Mouse (Mus musculus): ENCODE measurements at regions not wholly inside any gene's neighbourhood (a gene's known extent, or its start where the extent isn't known, plus 50 kb on each side); places are given as distances from the start of the nearest gene placed in this dataset.
"Not testable (repeated sequence)": the region's sequence is repeated elsewhere in the genome, so short reads cannot be mapped to it uniquely, and the experiment has no call there.

- in situ Hi-C loops (cut with MboI, MseI), result no loop called here
These were observed 201.8 kb downstream of the Adgb start for GRCm38 (mm10) chr10:10270297-10270696.

DNA sequence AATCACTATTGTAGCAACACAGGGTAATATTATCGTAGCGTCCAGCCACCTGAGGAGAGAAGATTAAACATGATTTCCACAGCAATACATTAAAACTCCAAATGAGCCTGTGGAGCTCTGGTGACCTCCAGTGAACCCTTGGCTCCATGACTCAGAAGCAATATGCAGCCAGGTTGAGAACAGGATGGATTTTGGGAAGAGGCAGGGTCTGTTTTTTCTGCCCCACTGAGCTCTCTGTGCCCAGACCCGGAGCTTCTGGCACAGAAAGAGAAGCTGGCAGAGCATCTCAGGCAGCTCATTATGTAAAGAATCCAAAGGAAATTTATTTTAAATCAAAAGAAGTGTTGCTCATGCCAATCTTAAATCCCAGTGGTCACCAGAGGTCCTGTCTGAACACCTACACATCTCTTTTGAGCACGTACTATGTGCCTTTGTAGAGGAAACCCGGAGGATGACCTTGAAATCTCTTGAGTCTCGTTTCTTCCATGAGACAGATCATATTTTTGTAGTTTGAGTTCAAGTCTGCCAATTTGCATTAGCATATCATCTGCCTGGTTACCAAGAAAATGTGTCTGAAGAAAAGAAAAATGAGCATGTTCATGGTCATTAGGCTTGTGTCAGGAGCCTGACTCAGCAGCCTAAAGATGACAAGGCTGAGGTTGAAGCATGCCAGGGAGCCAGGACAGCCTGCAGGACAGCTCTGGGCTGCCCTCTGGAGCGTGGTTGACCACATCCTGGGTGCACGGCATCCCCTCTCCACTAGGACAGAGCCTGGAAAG is 219.4 kb downstream of the Adgb start:
- in situ Hi-C loops (cut with MboI, MseI), result no loop called here

DNA sequence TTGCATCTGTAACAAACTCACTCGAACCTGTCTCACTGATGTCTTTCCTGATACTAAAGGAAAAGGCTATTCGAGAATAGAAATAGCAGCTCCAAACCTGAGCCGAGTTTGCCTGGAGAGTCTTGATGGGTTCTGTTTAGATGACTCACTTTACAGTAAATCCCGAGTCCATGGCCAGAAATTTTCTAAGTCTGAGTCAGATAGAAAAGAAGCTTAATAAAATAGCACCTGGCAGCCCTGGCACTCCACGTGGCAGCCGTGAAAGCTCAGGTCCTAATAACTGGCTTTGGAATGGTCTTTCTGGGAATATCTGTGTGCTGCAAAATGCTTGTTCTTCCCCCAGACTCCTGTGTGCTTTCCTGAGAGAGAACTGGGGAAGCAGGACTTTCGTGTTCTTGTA is 220.0 kb downstream of the Adgb start:
- in situ Hi-C loops (cut with MboI, MseI), result no loop called here

DNA sequence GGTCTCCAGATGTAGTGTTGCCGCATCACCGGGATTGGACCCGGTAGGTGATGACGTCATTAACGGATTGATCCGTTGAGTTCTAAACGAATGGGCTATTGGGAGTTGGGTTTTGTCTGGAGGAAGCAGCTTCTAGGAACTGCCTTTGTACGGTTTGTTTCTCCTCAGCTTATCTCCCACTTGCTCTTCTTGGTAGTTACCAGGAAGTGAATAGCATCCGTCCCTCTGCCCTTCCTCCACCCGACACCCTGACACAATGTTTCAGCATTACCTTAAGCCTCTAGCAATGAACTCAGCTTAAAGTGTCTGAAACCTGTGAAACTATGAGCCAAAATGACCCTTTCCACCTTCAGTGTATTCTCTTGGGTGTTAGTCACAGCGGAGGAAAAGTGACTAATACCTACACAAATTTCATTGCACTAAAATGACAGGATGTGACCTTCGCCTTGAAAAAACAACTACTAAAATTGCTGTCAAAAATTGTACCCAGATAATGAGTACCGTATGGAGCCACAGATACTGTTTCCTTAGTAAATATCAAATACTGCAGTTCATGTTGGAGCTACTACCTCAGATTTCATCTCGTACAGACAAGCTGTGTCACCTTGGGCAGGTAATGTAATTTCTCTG is 237.1 kb downstream of the Adgb start:
- in situ Hi-C loops (cut with MboI, MseI), result loop anchor here in 1 of 2 experiments (5.0 kb wide), 1 partner anchor 77 kb away; no protein-coding TSS in a partner anchor

- in situ Hi-C loops (cut with MboI, MseI), result no loop called here
These were observed 247.5 kb downstream of the Adgb start for GRCm38 (mm10) chr10:10224582-10225144.

GRCm38 (mm10) chr10:10219726-10220125 is 252.4 kb downstream of the Adgb start:
- in situ Hi-C loops (cut with MboI, MseI), result no loop called here

- in situ Hi-C loops (cut with MboI, MseI), result no loop called here
These were observed 255.2 kb downstream of the Adgb start for GRCm38 (mm10) chr10:10216892-10217291.

- in situ Hi-C loops (cut with MboI, MseI), result no loop called here
These were observed 256.8 kb downstream of the Adgb start for GRCm38 (mm10) chr10:10215376-10215775.

GRCm38 (mm10) chr10:10208354-10208753 is 263.8 kb downstream of the Adgb start:
- in situ Hi-C loops (cut with MboI, MseI), result no loop called here

GRCm38 (mm10) chr10:10205805-10206520 is 266.2 kb downstream of the Adgb start:
- in situ Hi-C loops (cut with MboI, MseI), result no loop called here

DNA sequence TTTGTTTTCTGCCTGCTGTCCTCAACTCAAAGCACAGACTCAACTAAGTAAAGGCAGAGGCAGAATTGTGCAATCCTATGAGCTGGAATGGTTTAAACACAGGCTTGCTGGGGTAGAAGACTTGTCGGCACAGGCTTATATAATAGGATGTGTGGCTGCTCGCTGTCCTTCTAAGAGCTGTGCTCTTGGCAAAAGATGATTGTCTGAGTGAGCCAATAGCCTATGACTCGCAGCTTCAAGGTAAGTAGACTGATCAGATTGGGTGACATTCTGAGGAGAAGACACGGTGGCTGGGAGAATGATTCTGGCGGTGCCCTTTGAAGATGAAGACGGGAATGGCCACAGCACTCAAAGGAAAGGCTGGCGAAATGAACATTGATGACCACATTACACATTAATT is 268.1 kb downstream of the Adgb start:
- in situ Hi-C loops (cut with MboI, MseI), result no loop called here

- in situ Hi-C loops (cut with MboI, MseI), result no loop called here
These were observed 281.8 kb downstream of the Adgb start for GRCm38 (mm10) chr10:10190308-10190707.

DNA sequence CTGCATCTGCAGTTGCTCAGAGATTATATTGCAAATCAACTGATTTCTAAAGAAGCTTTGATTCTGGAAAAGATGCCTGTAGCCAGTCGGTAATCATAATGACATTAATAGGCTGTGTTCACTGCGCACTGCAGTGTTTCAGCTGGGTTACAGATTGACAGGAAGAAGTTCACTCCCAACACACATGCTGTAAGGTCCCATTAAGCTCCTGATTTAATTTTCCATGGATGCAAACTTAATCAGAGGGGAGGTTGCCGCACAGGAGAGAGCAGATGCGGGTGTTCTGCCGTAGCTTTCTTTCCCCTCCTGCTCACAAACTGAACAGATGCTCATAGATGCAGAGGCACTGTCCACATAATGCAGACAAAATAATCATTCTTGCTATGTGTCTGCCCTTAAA is 284.0 kb downstream of the Adgb start:
- in situ Hi-C loops (cut with MboI, MseI), result no loop called here

DNA sequence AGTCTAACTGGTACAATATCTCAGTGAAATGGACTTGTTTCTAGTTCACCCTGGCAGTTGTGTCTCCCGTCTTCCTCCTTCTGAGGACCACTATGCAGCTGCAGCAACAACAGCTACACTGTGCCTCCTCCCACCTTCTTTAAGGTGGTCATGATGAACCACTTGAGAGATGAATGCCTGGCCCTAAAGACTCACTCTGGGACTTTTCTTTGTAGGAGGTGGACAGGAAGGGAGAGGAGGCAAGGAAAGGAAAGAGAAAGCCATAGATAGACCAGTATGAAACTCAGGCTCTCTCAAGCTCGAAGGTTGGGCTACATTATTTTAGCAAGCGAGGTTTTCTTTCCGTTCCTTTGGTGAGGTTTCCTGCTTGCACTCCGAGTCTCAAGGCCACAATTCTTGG is 285.4 kb downstream of the Adgb start:
- in situ Hi-C loops (cut with MboI, MseI), result no loop called here

- in situ Hi-C loops (cut with MboI, MseI), result no loop called here
These were observed 284.5 kb upstream of the Stxbp5 start for GRCm38 (mm10) chr10:10185298-10185883.

GRCm38 (mm10) chr10:10184386-10184785 is 283.5 kb upstream of the Stxbp5 start:
- in situ Hi-C loops (cut with MboI, MseI), result no loop called here

GRCm38 (mm10) chr10:10177037-10177436 is 276.2 kb upstream of the Stxbp5 start:
- in situ Hi-C loops (cut with MboI, MseI), result not testable (repeated sequence)
